Mouse (Mus musculus): ENCODE measurements at regions not wholly inside any gene's neighbourhood (a gene's known extent, or its start where the extent isn't known, plus 50 kb on each side); places are given as distances from the start of the nearest gene placed in this dataset.

DNA sequence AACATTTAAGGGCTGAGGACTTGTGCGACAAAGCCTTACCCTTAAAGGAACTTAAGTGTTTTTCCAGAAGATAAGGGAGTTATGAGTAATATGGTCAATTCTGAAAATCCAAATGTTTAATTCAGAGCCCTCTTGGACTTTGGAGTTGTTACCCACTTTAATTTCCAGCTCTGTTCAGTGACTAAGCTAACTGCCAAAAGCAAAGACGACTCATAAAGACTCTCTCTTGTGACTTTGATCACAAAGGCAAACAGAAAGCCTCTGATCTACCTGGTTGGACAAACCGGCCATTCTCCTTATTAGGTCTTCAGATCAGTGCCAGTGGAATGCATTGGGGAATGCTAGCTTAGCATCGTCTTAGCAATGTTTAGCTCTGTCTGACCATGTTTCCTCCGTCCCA lies 167.3 kb upstream of the Nrip1 start:
- no peaks in the 10 kb centered on the region for H3K9me3 ChIP-seq (ENCODE audit: control insufficient read depth, low read length)
- DNase-seq (ENCODE audit: low spot score) (no peak), ATAC-seq (ENCODE audit: low read depth) (no peak)
- no peak overlapping the region for H3K4me2 ChIP-seq (ENCODE audit: low read depth, low read length)
- H3K4me3 ChIP-seq (ENCODE audit: low read depth, low read length): no peak overlapping the region
- H3K9ac ChIP-seq (ENCODE audit: low read depth, low read length): no peak overlapping the region
- no peak overlapping the region for H3K27ac ChIP-seq (replicated peaks; ENCODE audit: low read depth, low read length)
- no peaks in the 10 kb centered on the region for H3K27me3 ChIP-seq (replicated peaks; ENCODE audit: control insufficient read depth, insufficient read depth, low read length)
- 47% methylated on average over 5 of the region's 5 CpGs for WGBS
- H3K4me1 ChIP-seq (ENCODE audit: control insufficient read depth, insufficient read depth, low read length): peaks cover 8% of the 10 kb centered on the region; the same call in 1 of the 2 replicates
- no peaks in the 10 kb centered on the region for H3K36me3 ChIP-seq (ENCODE audit: control insufficient read depth, insufficient read depth, low read length)

DNA sequence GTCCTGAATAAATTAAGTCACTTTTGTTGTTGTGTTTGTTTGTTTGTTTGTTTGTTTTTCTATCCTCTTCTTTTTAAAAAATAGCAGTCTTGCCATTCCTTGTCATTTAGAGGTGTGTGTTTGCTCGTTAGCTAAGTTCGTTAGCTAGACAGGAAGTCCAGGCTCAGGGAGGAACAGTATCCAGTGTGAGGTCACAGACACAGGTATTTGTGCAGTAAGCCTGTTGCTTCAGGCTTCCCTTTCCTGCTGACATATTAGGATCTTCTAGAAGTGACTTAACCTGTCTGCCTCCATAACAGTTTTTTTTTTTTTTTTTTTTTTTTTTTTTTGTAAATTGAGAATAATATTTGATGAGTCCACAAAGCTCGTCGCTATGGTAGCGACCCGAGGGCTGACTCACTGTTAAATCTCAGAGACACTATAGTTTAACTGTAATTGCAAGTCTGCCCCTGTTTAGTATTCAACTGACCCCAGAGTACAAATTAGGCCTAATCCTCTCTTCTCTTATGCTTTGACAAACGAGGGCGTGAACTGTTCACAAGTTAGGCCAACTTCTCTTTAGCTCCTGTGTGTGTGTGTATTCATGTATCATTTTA lies 166.8 kb upstream of the Nrip1 start:
- H3K9ac ChIP-seq (ENCODE audit: low read depth, low read length): no peak overlapping the region
- 47% methylated on average over 8 of the region's 8 CpGs for WGBS
- no peaks in the 10 kb centered on the region for H3K36me3 ChIP-seq (ENCODE audit: control insufficient read depth, insufficient read depth, low read length)
- H3K4me3 ChIP-seq (ENCODE audit: low read depth, low read length): no peak overlapping the region
- peak; percentile 17 for DNase-seq (ENCODE audit: low spot score)
- ATAC-seq (ENCODE audit: low read depth): peak; percentile 68; the same call in 1 of the 2 replicates
- peaks cover 8% of the 10 kb centered on the region; the same call in 1 of the 2 replicates for H3K4me1 ChIP-seq (ENCODE audit: control insufficient read depth, insufficient read depth, low read length)
- H3K27me3 ChIP-seq (replicated peaks; ENCODE audit: control insufficient read depth, insufficient read depth, low read length): no peaks in the 10 kb centered on the region
- no peak overlapping the region for H3K4me2 ChIP-seq (ENCODE audit: low read depth, low read length)
- H3K27ac ChIP-seq (replicated peaks; ENCODE audit: low read depth, low read length): no peak overlapping the region
- no peaks in the 10 kb centered on the region for H3K9me3 ChIP-seq (ENCODE audit: control insufficient read depth, low read length)

DNA sequence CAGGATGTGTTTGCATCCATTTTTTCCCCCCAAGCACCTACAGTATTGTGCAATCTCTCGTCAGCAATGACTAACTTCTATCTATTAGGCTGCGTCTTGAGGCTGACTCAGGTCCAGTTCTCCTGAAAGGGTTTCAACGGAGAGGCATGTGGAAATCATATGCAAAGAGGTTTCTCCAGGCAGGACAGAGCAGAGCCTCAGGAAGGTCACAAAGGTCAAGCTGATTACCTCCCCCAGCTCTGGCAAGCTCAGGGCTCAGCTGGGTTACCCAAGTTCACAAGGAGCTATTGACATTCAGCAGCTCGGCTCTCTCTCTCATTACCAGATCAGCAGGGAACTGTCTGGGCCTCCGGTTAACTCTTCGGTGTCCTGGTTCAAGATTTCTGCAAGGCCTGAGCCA lies 166.0 kb upstream of the Nrip1 start:
- Histone ChIP-seq H3K27me3 (replicated peaks; ENCODE audit: control insufficient read depth, insufficient read depth, low read length) (no peaks in the 10 kb centered on the region), H3K4me2 (ENCODE audit: low read depth, low read length) (no peak overlapping the region), H3K36me3 (ENCODE audit: control insufficient read depth, insufficient read depth, low read length) (no peaks in the 10 kb centered on the region), H3K4me1 (ENCODE audit: control insufficient read depth, insufficient read depth, low read length) (peaks cover 8% of the 10 kb centered on the region; the same call in 1 of the 2 replicates), H3K27ac (replicated peaks; ENCODE audit: low read depth, low read length) (no peak overlapping the region), H3K9ac (ENCODE audit: low read depth, low read length) (no peak overlapping the region), H3K9me3 (ENCODE audit: control insufficient read depth, low read length) (no peaks in the 10 kb centered on the region), H3K4me3 (ENCODE audit: low read depth, low read length) (no peak overlapping the region)
- DNase-seq (ENCODE audit: low spot score) (peak; percentile 69), ATAC-seq (ENCODE audit: low read depth) (peak; percentile 72; the same call in 1 of the 2 replicates)
- 7% methylated on average over 6 of the region's 6 CpGs for WGBS

DNA sequence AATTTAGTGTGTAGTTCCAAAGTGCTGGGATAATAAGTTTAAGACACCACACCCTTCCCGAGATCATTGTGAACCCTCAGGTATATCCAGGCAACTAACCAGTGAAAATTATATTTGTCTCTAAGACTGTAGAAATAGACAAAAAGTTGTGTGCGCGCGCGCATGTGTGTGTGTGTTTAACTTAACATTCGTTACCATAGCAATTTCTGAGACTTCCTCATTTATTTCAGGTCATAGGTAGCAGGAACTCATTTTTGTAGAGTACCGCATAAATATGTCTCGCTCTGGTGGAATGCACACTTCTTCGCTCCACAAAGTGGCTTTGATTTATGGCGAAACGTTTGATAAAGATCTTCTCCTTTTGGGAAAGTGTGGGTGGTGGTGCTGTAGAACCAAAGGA lies 164.2 kb upstream of the Nrip1 start:
- no peaks in the 10 kb centered on the region for H3K27me3 ChIP-seq (replicated peaks; ENCODE audit: control insufficient read depth, insufficient read depth, low read length)
- no peak overlapping the region for H3K4me2 ChIP-seq (ENCODE audit: low read depth, low read length)
- no peak overlapping the region for H3K27ac ChIP-seq (replicated peaks; ENCODE audit: low read depth, low read length)
- WGBS: 86% methylated on average over 11 of the region's 11 CpGs
- H3K36me3 ChIP-seq (ENCODE audit: control insufficient read depth, insufficient read depth, low read length): no peaks in the 10 kb centered on the region
- no peaks in the 10 kb centered on the region for H3K9me3 ChIP-seq (ENCODE audit: control insufficient read depth, low read length)
- H3K9ac ChIP-seq (ENCODE audit: low read depth, low read length): no peak overlapping the region
- H3K4me1 ChIP-seq (ENCODE audit: control insufficient read depth, insufficient read depth, low read length): peaks cover 8% of the 10 kb centered on the region; the same call in 1 of the 2 replicates
- ATAC-seq (ENCODE audit: low read depth) (no peak), DNase-seq (ENCODE audit: low spot score) (no peak)
- no peak overlapping the region for H3K4me3 ChIP-seq (ENCODE audit: low read depth, low read length)

DNA sequence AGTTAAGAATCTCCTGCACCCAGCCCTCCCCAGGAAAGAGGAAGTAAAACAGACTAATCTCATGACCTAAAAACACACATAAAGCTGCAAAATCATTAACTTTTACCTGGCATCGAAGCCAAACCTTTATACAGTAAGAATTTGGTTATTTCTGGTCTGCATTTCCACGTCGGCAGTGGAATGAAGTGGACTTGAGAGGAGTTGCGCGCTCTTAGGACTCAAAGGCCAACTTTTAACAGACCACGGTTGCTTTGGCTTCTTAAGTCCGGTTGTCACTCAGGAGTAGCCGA lies 159.2 kb upstream of the Nrip1 start:
- no peak overlapping the region for H3K27ac ChIP-seq (replicated peaks; ENCODE audit: low read depth, low read length)
- H3K4me3 ChIP-seq (ENCODE audit: low read depth, low read length): no peak overlapping the region
- H3K36me3 ChIP-seq (ENCODE audit: control insufficient read depth, insufficient read depth, low read length): no peaks in the 10 kb centered on the region
- no peaks in the 10 kb centered on the region for H3K9me3 ChIP-seq (ENCODE audit: control insufficient read depth, low read length)
- 81% methylated on average over 8 of the region's 8 CpGs for WGBS
- H3K27me3 ChIP-seq (replicated peaks; ENCODE audit: control insufficient read depth, insufficient read depth, low read length): no peaks in the 10 kb centered on the region
- H3K4me1 ChIP-seq (ENCODE audit: control insufficient read depth, insufficient read depth, low read length): no peaks in the 10 kb centered on the region
- ATAC-seq (ENCODE audit: low read depth): no peak
- H3K4me2 ChIP-seq (ENCODE audit: low read depth, low read length): no peak overlapping the region
- DNase-seq (ENCODE audit: low spot score): no peak
- no peak overlapping the region for H3K9ac ChIP-seq (ENCODE audit: low read depth, low read length)

DNA sequence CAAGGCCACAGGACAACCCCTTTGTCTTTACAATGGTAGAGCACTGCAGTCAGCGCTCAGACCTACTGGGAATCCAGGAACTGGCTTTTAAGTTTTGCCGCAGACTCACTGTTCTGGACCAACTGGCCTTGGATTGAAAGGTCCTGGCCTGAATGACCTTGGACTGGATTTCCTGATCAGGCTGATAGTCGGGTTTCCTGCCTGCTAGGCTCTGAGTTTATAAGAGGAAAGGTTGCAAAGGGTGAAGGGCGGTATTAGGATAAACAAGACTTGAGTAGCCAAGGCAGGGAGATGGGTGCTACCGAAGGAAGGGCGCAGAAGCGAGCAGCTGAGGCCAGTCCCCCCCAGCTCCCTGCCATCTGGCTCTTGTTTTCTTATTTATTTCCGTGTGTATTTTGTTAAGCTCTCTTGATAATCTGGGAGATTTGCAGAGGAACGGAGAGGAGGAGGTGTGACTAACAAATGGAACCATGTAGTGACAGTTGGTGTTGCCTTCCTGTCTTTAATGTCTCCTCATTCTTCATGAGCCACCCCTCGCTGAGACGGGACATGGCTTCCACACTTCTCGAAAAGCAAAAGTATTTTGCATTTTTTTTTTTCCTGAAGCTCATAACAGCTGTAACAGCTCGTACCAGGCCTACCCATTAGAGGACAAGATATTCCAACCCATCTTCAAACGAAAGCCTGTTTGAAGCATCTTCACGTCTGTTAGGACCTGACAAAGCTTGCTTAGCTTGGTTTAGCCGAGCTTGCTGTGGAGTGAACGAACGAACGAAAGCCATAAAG lies 158.7 kb upstream of the Nrip1 start:
- ATAC-seq (ENCODE audit: low read depth) (no peak), DNase-seq (ENCODE audit: low spot score) (no peak)
- WGBS: 55% methylated on average over 19 of the region's 19 CpGs
- no peaks in the 10 kb centered on the region for H3K4me1 ChIP-seq (ENCODE audit: control insufficient read depth, insufficient read depth, low read length)
- H3K9me3 ChIP-seq (ENCODE audit: control insufficient read depth, low read length): no peaks in the 10 kb centered on the region
- H3K27ac ChIP-seq (replicated peaks; ENCODE audit: low read depth, low read length): no peak overlapping the region
- no peaks in the 10 kb centered on the region for H3K36me3 ChIP-seq (ENCODE audit: control insufficient read depth, insufficient read depth, low read length)
- H3K4me3 ChIP-seq (ENCODE audit: low read depth, low read length): no peak overlapping the region
- H3K9ac ChIP-seq (ENCODE audit: low read depth, low read length): no peak overlapping the region
- no peak overlapping the region for H3K4me2 ChIP-seq (ENCODE audit: low read depth, low read length)
- no peaks in the 10 kb centered on the region for H3K27me3 ChIP-seq (replicated peaks; ENCODE audit: control insufficient read depth, insufficient read depth, low read length)

DNA sequence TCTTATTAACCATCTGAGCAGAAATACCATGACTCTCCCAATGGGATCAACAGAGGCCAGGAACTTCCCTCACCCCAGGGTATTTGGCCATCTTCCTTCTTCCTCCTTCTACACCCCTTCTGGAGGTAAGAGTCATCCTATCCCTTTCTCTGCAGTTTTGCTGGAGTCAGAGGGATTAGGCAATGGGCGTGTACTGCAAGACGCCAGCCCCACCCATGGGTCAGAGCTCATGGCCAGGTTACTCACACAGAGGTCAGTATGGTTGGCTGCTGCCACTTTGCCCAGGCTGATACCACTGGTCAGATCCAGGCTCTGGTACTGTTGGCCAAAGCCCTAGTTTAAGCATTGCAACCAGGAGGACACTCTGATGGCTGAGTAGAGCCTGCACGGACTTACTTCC lies 157.3 kb upstream of the Nrip1 start:
- DNase-seq (ENCODE audit: low spot score): no peak
- 91% methylated on average over 3 of the region's 3 CpGs for WGBS

DNA sequence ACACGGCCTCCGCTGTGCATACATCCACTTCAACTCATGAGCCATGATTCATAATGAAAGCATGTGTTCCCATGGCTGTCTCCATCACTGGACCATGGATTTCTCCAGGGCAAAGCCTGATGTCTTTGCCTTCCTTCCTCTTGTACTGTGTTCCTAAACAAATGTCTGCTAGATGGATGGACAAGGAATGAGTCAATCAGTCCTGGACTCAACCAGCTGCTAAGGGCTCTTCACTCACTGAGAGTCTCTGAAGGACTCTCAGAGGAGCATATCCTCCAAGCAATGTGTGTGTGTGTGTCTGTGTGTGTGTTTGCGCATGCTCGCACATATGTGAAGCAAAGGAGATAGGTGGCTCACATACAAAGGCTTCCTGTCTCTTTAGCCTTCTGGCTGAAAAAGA lies 156.0 kb upstream of the Nrip1 start:
- Histone ChIP-seq H3K27me3 (replicated peaks; ENCODE audit: control insufficient read depth, insufficient read depth, low read length) (no peaks in the 10 kb centered on the region), H3K36me3 (ENCODE audit: control insufficient read depth, insufficient read depth, low read length) (no peaks in the 10 kb centered on the region), H3K27ac (replicated peaks; ENCODE audit: low read depth, low read length) (no peak overlapping the region), H3K4me2 (ENCODE audit: low read depth, low read length) (no peak overlapping the region), H3K4me3 (ENCODE audit: low read depth, low read length) (no peak overlapping the region), H3K9ac (ENCODE audit: low read depth, low read length) (no peak overlapping the region), H3K9me3 (ENCODE audit: control insufficient read depth, low read length) (no peaks in the 10 kb centered on the region), H3K4me1 (ENCODE audit: control insufficient read depth, insufficient read depth, low read length) (no peaks in the 10 kb centered on the region; the same call in 1 of the 2 replicates)
- WGBS: 88% methylated on average over 4 of the region's 4 CpGs
- DNase-seq (ENCODE audit: low spot score) (no peak), ATAC-seq (ENCODE audit: low read depth) (no peak)

More for the DNA sequence above, 157.3 kb upstream of the Nrip1 start:
- Histone ChIP-seq H3K9ac (ENCODE audit: low read depth, low read length) (no peak overlapping the region), H3K4me3 (ENCODE audit: low read depth, low read length) (no peak overlapping the region), H3K9me3 (ENCODE audit: control insufficient read depth, low read length) (no peaks in the 10 kb centered on the region), H3K27ac (replicated peaks; ENCODE audit: low read depth, low read length) (no peak overlapping the region), H3K36me3 (ENCODE audit: control insufficient read depth, insufficient read depth, low read length) (no peaks in the 10 kb centered on the region), H3K27me3 (replicated peaks; ENCODE audit: control insufficient read depth, insufficient read depth, low read length) (no peaks in the 10 kb centered on the region), H3K4me1 (ENCODE audit: control insufficient read depth, insufficient read depth, low read length) (no peaks in the 10 kb centered on the region), H3K4me2 (ENCODE audit: low read depth, low read length) (no peak overlapping the region)
- ATAC-seq (ENCODE audit: low read depth): no peak
